Mouse (Mus musculus): ENCODE data around the gene Gm21985.

Gm21985 gene

DNA sequence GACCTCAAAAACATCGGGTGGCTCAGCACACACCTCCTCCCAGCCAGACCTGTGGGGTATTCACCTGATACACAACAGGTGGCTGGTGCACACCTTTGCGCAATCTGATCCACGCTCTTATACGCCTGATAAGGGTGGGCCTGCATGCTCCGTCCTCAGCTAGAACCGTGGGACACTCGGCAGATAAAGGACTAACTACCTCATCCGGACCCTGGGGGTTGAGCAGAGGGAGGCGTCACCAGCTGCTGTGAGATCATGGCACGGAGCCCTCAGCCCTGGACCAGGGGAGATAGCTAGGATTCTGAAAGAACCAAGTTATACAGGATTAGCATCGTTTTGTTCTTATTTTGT is at the start of gene Gm21985:
TSS of gene Gm21985 (plus strand) at position 73 of the 351 bp plus-strand sequence.
- DNase-seq (ENCODE audit: low read depth, low spot score), result no peak

DNA sequence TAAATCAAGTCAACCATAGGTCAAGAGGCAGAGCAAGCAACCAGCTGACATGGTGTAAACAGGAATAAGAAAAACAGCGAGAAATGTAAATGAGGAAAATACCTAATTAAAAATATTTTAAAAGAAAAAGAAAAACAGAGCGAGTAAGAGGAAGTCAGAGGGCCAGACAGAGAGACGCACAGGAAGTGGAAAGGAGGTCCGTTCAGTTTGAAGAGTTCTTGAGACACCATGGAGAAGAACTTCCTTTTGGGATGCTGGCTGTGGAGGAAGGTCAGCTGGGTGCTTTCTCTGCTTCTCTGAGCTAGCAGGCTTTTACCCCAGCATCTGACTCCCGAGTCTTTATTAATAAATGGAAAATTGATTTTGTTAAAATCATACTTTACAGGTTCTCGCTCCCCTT is 48.5 kb upstream of the Gm21985 start:
- DNase-seq (ENCODE audit: low read depth, low spot score), result no peak

DNA sequence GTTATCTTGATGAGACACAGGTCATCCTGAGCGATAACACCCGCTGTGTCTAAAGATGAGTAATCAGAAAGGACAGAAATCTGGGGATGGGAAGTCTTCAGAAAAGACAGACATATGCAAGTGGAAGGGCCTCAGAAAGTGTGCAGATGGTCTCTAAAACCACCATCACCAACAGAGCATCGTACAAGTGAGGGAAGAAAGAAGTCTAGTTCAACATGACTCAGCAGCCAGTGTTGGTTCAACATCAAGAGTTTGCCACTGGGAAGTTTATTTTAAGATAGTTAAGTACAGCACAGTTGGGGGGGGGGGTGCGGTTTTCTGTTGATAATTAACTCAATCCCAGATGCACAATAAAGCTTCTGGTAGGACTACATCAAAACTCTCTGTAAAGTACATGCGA is 45.2 kb upstream of the Gm21985 start:
- no peak for DNase-seq (ENCODE audit: low read depth, low spot score)

DNA sequence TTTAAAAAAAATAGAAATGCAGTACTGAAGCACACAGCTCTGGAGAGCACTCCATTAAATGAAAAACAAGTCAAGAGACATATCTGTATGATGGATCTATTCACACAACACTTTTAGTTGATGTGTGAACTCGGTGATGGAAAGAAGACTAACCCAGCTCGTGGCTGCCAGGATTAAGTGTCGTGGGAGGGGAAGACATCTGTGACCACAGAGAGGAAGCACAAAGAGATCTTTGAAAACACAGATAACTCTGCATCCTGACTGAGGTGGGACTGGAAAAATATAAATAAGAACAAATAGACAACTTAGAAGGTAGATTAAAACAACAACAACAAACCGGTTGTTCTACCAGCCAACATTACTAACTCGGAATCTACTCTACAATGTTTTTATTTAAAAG is 43.5 kb upstream of the Gm21985 start:
- no peak for DNase-seq (ENCODE audit: low read depth, low spot score)

DNA sequence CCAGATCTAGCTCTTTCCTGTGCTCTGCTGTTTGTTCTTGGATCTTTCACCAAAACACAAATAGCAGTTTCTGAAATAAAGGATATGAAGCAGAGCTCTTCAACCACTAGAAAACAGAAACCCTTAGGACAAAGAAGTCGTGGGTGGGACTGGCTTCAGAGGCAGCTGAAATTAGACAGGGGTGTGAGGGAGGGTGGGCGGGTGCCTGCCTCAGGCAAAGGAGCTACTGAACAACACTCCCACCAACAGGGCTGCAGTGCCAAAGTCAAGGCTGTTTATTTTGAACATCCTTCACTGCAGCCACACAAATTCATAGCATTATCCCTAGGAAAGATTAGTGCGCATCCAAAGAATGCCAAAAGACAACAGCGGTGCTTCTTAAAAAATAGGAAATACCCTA is 41.8 kb upstream of the Gm21985 start:
- DNase-seq (ENCODE audit: low read depth, low spot score), result no peak

DNA sequence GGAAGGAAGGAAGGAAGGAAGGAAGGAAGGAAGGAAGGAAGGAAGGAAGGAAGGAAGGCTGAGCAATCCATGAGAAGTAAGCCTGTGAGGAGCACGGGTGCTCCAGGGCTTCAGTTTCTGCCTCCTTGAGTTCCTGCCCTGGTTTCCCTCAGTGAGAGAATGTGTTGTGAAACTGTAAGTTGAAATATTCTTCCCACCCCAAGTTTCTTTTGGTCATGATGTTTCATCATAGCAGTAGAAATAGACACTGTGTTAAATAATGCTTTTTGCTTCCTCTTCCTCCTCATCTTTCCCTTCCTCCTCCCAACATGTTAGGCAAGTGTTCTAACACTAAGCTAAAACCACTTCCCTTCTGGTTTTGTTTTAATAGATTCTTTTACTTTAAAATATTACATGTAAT is 33.5 kb upstream of the Gm21985 start:
- no peak for DNase-seq (ENCODE audit: low read depth, low spot score)

GRCm38 (mm10) chr2:112236620-112237019 is 29.5 kb upstream of the Gm21985 start:
- DNase-seq (ENCODE audit: low read depth, low spot score), result no peak

DNA sequence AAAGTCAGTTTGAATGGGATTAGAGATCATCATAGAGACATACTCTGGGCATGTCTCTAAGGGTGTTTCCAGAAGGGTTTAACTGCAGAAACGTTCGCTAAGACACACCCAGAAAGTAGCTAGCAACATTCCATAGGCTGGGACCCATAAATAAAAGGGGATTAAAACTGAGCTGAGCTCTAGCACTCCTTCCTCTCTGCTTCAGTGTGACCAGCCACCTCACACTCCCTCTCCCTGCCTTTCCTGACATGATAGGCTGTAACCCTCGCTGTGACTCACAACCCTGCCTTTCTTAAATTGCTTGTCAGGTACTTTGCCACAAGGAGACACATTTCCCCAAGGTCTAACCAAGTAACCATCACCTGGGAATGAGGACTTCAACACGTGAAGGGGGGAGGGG is 28.1 kb upstream of the Gm21985 start:
- DNase-seq (ENCODE audit: low read depth, low spot score), result no peak

- peak; percentile 54 for DNase-seq (ENCODE audit: low read depth, low spot score)
Measured at GRCm38 (mm10) chr2:112239212-112239934, 26.7 kb upstream of the Gm21985 start, which contains the start of gene Lpcat4. Lpcat4 (plus strand) TSS chr2:112239468.

DNA sequence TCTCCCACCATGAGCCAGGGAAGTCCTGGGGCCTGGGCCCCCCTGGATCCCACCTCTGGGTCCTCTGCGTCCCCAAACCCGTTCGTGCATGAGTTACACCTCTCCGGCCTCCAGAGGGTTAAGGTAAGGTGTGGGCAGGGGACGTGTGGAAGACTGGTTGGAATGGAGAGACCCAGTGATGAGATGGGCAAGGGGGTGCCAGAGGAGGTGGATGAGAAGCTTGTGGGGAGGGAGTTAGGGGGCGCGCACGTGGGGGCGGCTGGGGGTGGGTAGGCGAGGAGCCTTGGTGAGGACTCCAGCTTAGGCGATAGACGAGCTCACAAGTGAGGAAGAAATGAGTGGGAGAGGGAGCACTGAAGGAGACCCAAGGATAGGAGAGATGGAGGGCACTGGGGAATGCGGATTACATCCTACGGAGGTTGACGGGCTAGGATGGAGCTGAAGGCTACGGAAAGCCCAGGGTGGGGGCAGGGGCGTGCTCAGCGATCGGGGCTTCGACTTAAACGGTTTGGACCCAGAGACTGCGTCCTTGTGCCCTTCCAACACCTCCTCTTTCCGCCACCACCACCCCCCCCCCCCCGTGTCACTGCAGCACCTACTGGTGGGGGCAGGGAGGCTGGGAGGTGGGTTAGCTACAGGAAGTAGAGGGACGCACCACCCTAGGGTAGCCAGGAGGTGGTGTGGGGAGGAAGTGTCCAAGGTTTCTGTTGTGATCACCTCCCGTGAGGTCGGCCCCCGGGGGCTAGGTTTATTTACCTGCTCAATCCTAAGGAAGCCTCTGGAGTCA is 26.0 kb upstream of the Gm21985 start:
- peak; percentile 28 for DNase-seq (ENCODE audit: low read depth, low spot score)

GRCm38 (mm10) chr2:112241787-112242186 is 24.3 kb upstream of the Gm21985 start:
- DNase-seq (ENCODE audit: low read depth, low spot score), result no peak

DNA sequence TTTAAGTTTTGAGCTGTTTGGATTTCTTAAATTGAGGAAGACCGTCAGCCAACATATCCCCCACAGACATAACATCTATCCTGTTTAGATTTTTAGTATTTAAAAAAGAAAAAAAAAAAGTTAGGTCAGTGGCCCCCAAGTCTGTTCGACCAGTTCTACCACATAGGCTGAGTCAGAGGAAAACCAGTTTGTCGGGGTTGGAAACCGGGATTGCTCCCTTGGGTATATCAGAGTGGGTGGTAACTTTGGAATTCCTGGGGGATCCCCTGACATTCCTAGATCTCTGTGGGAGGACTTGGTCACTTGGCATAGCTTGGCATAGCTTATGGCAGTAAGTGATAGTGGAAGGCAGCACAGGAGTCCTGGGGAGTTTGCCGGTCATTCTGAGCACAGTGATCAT is 20.8 kb upstream of the Gm21985 start:
- no peak for DNase-seq (ENCODE audit: low read depth, low spot score)

DNA sequence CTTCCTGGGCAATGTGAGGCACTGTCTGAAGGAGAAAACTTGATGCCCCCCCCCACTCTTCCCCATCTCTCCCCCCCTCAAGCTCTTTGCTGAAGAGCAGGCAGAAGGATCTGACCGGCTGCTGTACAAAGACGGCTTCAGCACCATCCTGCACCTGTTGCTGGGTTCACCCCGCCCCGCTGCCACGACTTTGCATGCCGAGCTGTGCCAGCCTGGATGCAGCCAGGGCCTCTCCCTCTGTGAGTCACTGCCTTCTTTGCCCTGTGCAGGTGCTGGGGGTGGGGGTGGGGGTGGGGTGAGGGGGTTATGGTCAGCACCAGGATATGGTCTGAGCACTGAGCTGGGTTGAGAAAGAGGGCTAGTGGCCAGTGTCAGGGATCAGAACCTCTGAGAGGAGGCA is 19.9 kb upstream of the Gm21985 start:
- no peak for DNase-seq (ENCODE audit: low read depth, low spot score)

- DNase-seq (ENCODE audit: low read depth, low spot score), result no peak
Measured at GRCm38 (mm10) chr2:112247323-112247722, 18.8 kb upstream of the Gm21985 start.

- DNase-seq (ENCODE audit: low read depth, low spot score), result no peak
Measured at GRCm38 (mm10) chr2:112249780-112250453, 16.2 kb upstream of the Gm21985 start.

GRCm38 (mm10) chr2:112254675-112255515 is 11.2 kb upstream of the Gm21985 start:
- no peak for DNase-seq (ENCODE audit: low read depth, low spot score)

GRCm38 (mm10) chr2:112259241-112259962 is 6.7 kb upstream of the Gm21985 start, which contains the start of gene Nutm1:
Nutm1 (minus strand) TSS chr2:112259291.
- no peak for DNase-seq (ENCODE audit: low read depth, low spot score)

DNA sequence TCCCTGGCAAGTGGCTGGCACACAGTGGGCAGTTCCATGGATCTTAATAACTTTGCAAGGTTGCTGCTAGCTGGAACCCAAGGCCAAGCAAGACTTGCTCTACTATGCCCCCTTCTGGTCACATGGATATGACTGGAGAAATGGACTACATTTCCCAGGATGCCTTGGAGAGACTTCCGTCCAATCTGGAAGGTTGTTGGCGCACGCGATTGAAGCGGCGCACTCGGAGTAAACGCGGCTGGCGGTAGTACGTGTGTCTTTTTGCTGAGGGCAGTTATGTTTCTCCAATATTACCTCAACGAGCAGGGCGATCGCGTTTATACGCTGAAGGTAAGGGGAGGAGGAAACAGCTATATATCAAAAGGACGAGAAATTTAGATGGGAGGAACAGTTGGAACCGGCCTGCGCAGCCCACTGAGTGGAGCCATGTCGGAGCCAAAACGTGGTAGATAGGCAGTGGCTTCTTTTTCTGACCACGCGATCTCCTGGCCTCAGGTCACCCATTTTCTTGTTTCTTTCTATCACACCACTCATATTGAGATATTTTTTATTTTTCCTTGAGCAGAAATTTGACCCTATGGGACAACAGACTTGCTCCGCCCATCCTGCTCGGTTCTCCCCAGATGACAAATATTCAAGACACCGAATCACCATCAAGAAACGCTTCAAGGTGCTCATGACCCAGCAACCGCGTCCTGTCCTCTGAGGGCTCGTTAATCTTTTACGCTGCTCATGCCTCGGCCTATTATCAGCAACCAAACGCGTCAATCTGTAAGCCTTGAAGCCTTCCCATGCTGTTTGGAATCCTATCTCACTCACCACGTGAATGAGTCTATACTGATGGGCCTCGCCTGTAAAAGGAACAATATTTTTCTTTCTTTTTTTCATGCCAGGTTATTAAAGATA is 4.1 kb upstream of the Gm21985 start, which contains the start of gene Nop10:
TSS of gene Nop10 (plus strand) at position 179 of the 906 bp plus-strand sequence.
- peak; percentile 71 for DNase-seq (ENCODE audit: low read depth, low spot score)

- no peak for DNase-seq (ENCODE audit: low read depth, low spot score)
Measured at GRCm38 (mm10) chr2:112262779-112263295, 3.3 kb upstream of the Gm21985 start.

Measured in brain, embryonic 18.5 days (tissue).